Mouse (Mus musculus): Measurements from ENCODE around the gene Vmn2r55. TPM values are rescaled to one million over a fixed set of nuclear protein-coding genes. Genes with fewer than 3 reads are reported as not detected.
"Not testable (repeated sequence)": the region's sequence is repeated elsewhere in the genome, so short reads cannot be mapped to it uniquely, and the experiment has no call there.

Gene Vmn2r55
- polyA plus RNA-seq (2012; rRNA removed): not detected in 2 replicates

- not testable (repeated sequence) for DNase-seq (ENCODE audit: low read depth)
Measured at GRCm38 (mm10) chr7:12684903-12685302, at the start of gene Vmn2r55. TSS of gene Vmn2r55 (minus strand) at chr7:12685003.

GRCm38 (mm10) chr7:12640219-12640618 is 44.6 kb downstream of the Vmn2r55 start, which contains the start of gene Vmn2r54:
TSS of gene Vmn2r54 (minus strand) at chr7:12640319.
- not testable (repeated sequence) for DNase-seq (ENCODE audit: low read depth)

- no peak for DNase-seq (ENCODE audit: low read depth)
Measured at GRCm38 (mm10) chr7:12608688-12609087, 76.1 kb downstream of the Vmn2r55 start, which contains the start of gene Vmn2r53. TSS of gene Vmn2r53 (minus strand) at chr7:12608788.

Other genes starting within 250 kb of the Vmn2r55 start
- 3.5 and 3.8 TPM in 2 replicates for gene Zfp606, start 206.7 kb downstream of the Vmn2r55 start, polyA plus RNA-seq (2012; rRNA removed)
- gene 2900092C05Rik, start 172.5 kb downstream of the Vmn2r55 start, polyA plus RNA-seq (2012; rRNA removed): not detected in 2 replicates
- not detected in 2 replicates for gene Vmn2r53, start 76.2 kb downstream of the Vmn2r55 start, polyA plus RNA-seq (2012; rRNA removed)
- not detected in 2 replicates for gene Vmn2r54, start 44.7 kb downstream of the Vmn2r55 start, polyA plus RNA-seq (2012; rRNA removed)
- gene Vmn2r56, start 50.0 kb upstream of the Vmn2r55 start, polyA plus RNA-seq (2012; rRNA removed): not detected in 2 replicates
- gene Zscan18, start 118.6 kb upstream of the Vmn2r55 start, polyA plus RNA-seq (2012; rRNA removed): 3.1 and 5.1 TPM in 2 replicates
- gene Zfp329, start 133.9 kb upstream of the Vmn2r55 start, polyA plus RNA-seq (2012; rRNA removed): 2.2 and 2.8 TPM in 2 replicates
- 15.5 and 16.2 TPM in 2 replicates for gene Zfp110, start 149.8 kb upstream of the Vmn2r55 start, polyA plus RNA-seq (2012; rRNA removed)
- gene Zfp128, start 196.2 kb upstream of the Vmn2r55 start, polyA plus RNA-seq (2012; rRNA removed): 1.4 and 1.5 TPM in 2 replicates
- 11.1 and 13.1 TPM in 2 replicates for gene Zscan22, start 212.8 kb upstream of the Vmn2r55 start, polyA plus RNA-seq (2012; rRNA removed)
- 2,418 and 2,737 TPM in 2 replicates for gene Rps5, start 237.3 kb upstream of the Vmn2r55 start, polyA plus RNA-seq (2012; rRNA removed)
- gene Rnf225, start 242.4 kb upstream of the Vmn2r55 start, polyA plus RNA-seq (2012; rRNA removed): 1.7 and 3.1 TPM in 2 replicates